Mouse (Mus musculus) embryonic facial prominence, embryonic 14.5 days (tissue): ENCODE measurements at regions not wholly inside any gene's neighbourhood (a gene's known extent, or its start where the extent isn't known, plus 50 kb on each side); places are given as distances from the start of the nearest gene placed in this dataset.

Experiments
- ATAC-seq: fragments of 200-750 bp; cut with Nextera tagmentation; 2 replicates; pipeline ENCODE4 v1.8.0; 2017; ENCODE audit warnings: low read depth, moderate number of reproducible peaks, moderate TSS enrichment
- DNase-seq: peaks from one replicate; pipeline ENCODE4 v3.0.0-alpha.2; 2015; ENCODE audit warnings: low spot score
- H3K27ac ChIP-seq: fragments of 300-500 bp; sonication (generic); replicated peaks from 2 replicates; pipeline ENCODE4 v1.5.1; 2014; ENCODE audit warnings: low read depth, mild to moderate bottlenecking, low read length, moderate library complexity
- H3K27me3 ChIP-seq: fragments of 300-500 bp; sonication (generic); replicated peaks from 2 replicates; pipeline ENCODE4 v1.6.1; 2014; ENCODE audit warnings: low read length; ENCODE audit not compliant: control insufficient read depth, insufficient read depth
- H3K36me3 ChIP-seq: fragments of 300-500 bp; sonication (generic); 2 replicates; pipeline ENCODE4 v1.6.1; 2014; ENCODE audit warnings: low read length, mixed read lengths; ENCODE audit not compliant: control insufficient read depth, insufficient read depth
- H3K4me1 ChIP-seq: fragments of 300-500 bp; sonication (generic); 2 replicates; pipeline ENCODE4 v1.6.1; 2014; ENCODE audit warnings: antibody characterized with exemption, low read length; ENCODE audit not compliant: control insufficient read depth, insufficient read depth
- H3K4me2 ChIP-seq: fragments of 300-500 bp; sonication (generic); 2 replicates; pipeline ENCODE4 v1.6.1; 2014; ENCODE audit warnings: low read depth, mild to moderate bottlenecking, low read length, moderate library complexity, mixed read lengths
- H3K4me3 ChIP-seq: fragments of 300-500 bp; sonication (generic); 2 replicates; pipeline ENCODE4 v1.5.1; 2014; ENCODE audit warnings: low read depth, mild to moderate bottlenecking, low read length
- H3K9ac ChIP-seq: fragments of 300-500 bp; sonication (generic); 2 replicates; pipeline ENCODE4 v1.6.1; 2014; ENCODE audit warnings: low read depth, mild to moderate bottlenecking, low read length, moderate library complexity, mixed read lengths
- H3K9me3 ChIP-seq: fragments of 300-500 bp; sonication (generic); 2 replicates; pipeline ENCODE4 v1.6.1; 2016; ENCODE audit warnings: low read length; ENCODE audit not compliant: control insufficient read depth
- WGBS: fragments of 180-500 bp; shearing (Covaris S2); extraction: QIAGEN DNeasy Blood & Tissue Kit; methylation state at CpG from one replicate; pipeline ENCODE4 v1.1.7; 2014; 5-methylcytosine and 5-hydroxymethylcytosine counted together

DNA sequence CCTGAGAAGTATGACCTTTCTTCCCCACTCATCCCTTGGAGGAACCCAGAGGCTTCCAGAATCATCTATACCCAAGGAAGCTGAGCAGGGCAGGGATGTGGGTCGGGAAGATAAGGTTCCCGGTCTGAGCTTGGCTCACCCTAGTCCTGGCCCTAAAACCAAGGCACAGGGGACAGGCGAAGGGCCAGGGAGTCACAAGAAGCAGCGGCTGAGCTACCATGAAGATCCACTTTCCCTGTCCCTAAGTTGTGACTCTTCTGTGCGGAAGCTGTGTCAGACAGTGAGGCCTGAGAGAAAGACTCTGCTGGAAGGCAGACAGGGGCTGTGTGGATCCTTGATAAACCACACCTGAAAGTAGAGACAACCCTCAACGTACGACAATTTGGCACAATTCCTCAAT lies 64.1 kb upstream of the Runx3 start:
- no peak for ATAC-seq
- Histone ChIP-seq H3K4me2 (no peak overlapping the region), H3K4me3 (no peak overlapping the region), H3K9ac (no peak overlapping the region), H3K36me3 (no peaks in the 10 kb centered on the region), H3K9me3 (no peaks in the 10 kb centered on the region), H3K4me1 (no peaks in the 10 kb centered on the region), H3K27ac (no peak overlapping the region), H3K27me3 (no peaks in the 10 kb centered on the region)
- WGBS, result 93% methylated on average over 7 of the region's 7 CpGs
- DNase-seq, result no peak

DNA sequence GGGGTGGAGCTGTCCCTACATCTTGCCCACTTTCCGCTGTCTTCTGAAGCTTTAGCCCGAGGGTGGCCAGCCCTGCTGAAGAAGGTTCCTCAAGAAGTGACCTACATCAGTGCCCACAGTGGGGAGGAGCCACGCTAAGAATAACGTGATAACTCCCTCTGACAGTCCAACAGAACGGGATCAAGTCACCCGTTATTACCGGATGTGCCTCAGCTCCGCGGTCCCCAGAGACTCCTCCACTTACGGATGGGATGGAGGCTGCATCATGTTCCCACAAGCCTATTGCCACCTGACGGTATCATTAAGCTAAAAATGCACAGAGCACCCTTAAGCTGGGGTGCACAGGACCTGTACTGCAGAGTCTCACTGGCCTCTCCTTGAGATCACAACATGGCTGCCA lies 63.2 kb upstream of the Runx3 start:
- Histone ChIP-seq H3K27ac (no peak overlapping the region), H3K4me3 (no peak overlapping the region), H3K4me2 (no peak overlapping the region), H3K4me1 (no peaks in the 10 kb centered on the region), H3K36me3 (no peaks in the 10 kb centered on the region), H3K27me3 (no peaks in the 10 kb centered on the region), H3K9ac (no peak overlapping the region), H3K9me3 (no peaks in the 10 kb centered on the region)
- DNase-seq (no peak), ATAC-seq (no peak)
- 77% methylated on average over 11 of the region's 11 CpGs for WGBS

DNA sequence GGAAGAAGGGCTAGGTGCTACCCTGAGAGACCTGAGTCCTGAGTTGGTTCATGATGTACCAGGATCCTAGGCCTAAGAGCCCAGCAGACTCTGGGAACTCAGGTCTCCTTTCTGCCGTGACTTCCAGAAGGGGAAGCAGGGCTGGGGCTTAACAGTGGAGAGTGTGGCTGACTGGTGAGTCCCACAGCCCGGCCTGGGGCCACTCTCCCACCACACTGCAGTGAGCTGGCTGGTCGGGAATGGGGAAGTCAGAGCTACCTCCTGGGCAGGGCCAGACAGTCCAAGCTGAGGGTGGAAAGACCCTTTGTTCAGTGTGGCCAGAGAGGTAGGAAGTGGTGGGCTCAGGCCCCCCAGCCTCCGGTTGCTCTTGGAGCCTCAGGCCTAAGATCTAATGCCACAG lies 61.6 kb upstream of the Runx3 start:
- no peaks in the 10 kb centered on the region for H3K36me3 ChIP-seq
- H3K4me3 ChIP-seq, result no peak overlapping the region
- H3K4me1 ChIP-seq, result no peaks in the 10 kb centered on the region
- no peaks in the 10 kb centered on the region for H3K9me3 ChIP-seq
- no peak overlapping the region for H3K4me2 ChIP-seq
- no peaks in the 10 kb centered on the region for H3K27me3 ChIP-seq
- 65% methylated on average over 2 of the region's 4 CpGs for WGBS
- DNase-seq (no peak), ATAC-seq (no peak)
- H3K9ac ChIP-seq, result no peak overlapping the region
- H3K27ac ChIP-seq, result no peak overlapping the region

GRCm38 (mm10) chr4:135061030-135061743 lies 59.3 kb upstream of the Runx3 start:
- Histone ChIP-seq H3K36me3 (no peaks in the 10 kb centered on the region), H3K27me3 (no peaks in the 10 kb centered on the region), H3K4me2 (no peak overlapping the region), H3K27ac (no peak overlapping the region), H3K9ac (no peak overlapping the region), H3K4me3 (no peak overlapping the region), H3K4me1 (no peaks in the 10 kb centered on the region), H3K9me3 (no peaks in the 10 kb centered on the region)
- ATAC-seq (no peak), DNase-seq (no peak)
- 42% methylated on average over 4 of the region's 4 CpGs for WGBS

DNA sequence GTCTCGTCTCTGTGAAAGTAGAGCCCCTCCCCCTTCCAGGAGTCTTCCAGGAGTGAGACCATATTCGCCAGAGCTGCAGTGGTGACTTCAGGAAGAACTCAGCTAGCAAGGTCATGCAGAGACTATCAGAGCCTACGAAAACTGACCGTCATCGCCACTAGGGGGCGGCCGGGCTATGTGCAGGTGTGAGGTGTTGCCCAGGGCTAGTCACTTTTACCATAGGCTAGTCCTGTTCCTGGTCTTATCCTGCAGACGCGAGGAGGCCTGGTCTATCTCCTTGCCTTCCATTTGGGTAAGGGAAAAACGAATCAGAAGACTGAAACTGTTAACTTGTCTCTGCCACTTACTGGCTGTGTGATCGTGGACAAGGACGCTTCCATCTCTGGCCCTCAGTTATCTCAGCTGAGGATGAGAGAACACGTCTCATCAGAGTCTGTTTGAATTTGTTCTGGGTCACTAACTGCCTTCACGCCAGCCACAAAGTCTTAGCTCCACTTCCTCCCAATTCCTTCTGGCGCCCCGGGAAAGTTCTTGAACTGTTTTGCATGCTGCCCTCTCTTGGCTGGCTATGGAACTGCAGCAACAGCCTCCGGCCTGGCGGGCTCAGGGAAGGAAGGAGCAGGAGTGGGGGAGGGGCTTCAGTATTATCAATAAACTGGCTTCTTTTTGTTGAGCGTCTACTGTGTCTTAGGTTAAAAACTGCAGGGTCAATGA lies 53.5 kb upstream of the Runx3 start:
- Histone ChIP-seq H3K9ac (no peak overlapping the region), H3K4me2 (peak overlapping the region; percentile 39), H3K27me3 (no peaks in the 10 kb centered on the region), H3K27ac (no peak overlapping the region), H3K4me1 (no peaks in the 10 kb centered on the region), H3K4me3 (no peak overlapping the region), H3K36me3 (no peaks in the 10 kb centered on the region), H3K9me3 (no peaks in the 10 kb centered on the region)
- 8% methylated on average over 19 of the region's 19 CpGs for WGBS
- ATAC-seq, result peak; percentile 80
- peak; percentile 88 for DNase-seq

DNA sequence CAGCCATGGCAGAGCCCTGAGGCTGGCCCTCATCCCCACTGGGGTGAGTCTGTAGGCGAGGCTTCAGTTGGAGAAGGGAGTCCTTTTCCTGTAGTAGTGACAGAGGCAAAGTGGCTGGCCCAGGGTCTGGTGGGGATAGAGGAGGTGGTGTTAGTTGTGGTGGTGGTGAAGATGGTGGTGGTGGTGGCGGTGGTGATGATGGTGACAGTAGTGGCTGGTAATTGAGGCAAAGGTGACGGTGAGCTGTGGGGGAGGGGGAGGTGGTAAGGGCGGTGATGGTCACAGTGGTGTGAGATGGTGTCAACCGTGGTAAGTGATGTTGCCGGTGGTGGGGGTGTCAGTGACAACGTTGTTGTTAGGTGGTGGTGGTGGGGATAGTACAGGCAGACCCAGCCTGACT lies 52.6 kb upstream of the Runx3 start:
- ATAC-seq (no peak), DNase-seq (no peak)
- Histone ChIP-seq H3K9me3 (no peaks in the 10 kb centered on the region), H3K27ac (no peak overlapping the region), H3K4me3 (no peak overlapping the region), H3K27me3 (no peaks in the 10 kb centered on the region), H3K9ac (no peak overlapping the region), H3K4me1 (no peaks in the 10 kb centered on the region), H3K4me2 (no peak overlapping the region), H3K36me3 (no peaks in the 10 kb centered on the region)
- 88% methylated on average over 7 of the region's 7 CpGs for WGBS

DNA sequence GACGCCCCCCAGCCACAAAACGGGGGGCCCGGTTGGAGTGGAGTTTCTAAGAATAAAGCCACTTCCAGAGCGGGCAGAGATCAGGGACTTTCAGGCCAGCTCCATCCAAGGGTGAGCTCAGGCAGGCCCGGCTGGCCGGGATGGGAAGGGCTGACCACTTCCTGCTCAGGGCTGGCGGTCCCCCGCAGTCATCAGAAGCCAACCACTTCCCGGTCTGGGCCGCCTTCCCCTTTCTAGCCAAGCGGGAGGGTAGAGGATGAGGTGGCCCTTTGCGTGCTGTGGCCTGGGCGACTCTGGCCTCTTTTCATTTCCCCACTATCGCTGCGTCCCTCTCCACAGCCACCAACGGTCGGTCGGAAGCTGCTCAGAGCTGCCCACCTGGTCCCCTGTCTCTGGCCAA lies 50.6 kb upstream of the Runx3 start:
- no peaks in the 10 kb centered on the region for H3K36me3 ChIP-seq
- no peak overlapping the region for H3K4me3 ChIP-seq
- DNase-seq, result no peak
- H3K4me2 ChIP-seq, result no peak overlapping the region
- H3K9ac ChIP-seq, result no peak overlapping the region
- H3K27ac ChIP-seq, result no peak overlapping the region
- no peaks in the 10 kb centered on the region for H3K4me1 ChIP-seq
- 67% methylated on average over 17 of the region's 18 CpGs for WGBS
- ATAC-seq, result no peak
- no peaks in the 10 kb centered on the region for H3K9me3 ChIP-seq
- H3K27me3 ChIP-seq, result no peaks in the 10 kb centered on the region
